Mouse (Mus musculus) liver, adult 2 months (tissue): ENCODE data around the gene Nck2. TPM values are rescaled to one million over a fixed set of nuclear protein-coding genes. Genes with fewer than 3 reads are reported as not detected.

Source experiments
- DNase-seq: peaks from one replicate; pipeline ENCODE4 v3.0.0-alpha.2; 2011; ENCODE audit warnings: low read depth, low spot score; ENCODE audit errors: extremely low read depth
- H3K27ac ChIP-seq: fragments of 200-500 bp; replicated peaks from 2 replicates; pipeline ENCODE4 v1.5.1; 2012; ENCODE audit warnings: low read depth, mild to moderate bottlenecking, control low read depth, inconsistent platforms, low read length; ENCODE audit not compliant: insufficient read depth
- H3K27me3 ChIP-seq: fragments of 200-500 bp; 2 replicates; pipeline ENCODE4 v1.6.1; 2012; ENCODE audit warnings: mild to moderate bottlenecking, moderate library complexity, low read length, inconsistent platforms; ENCODE audit not compliant: control insufficient read depth, insufficient read depth
- H3K36me3 ChIP-seq: fragments of 200-500 bp; 2 replicates; pipeline ENCODE4 v1.6.1; 2012; ENCODE audit warnings: low read length, inconsistent platforms; ENCODE audit not compliant: control insufficient read depth, insufficient read depth
- H3K4me1 ChIP-seq: fragments of 200-500 bp; 2 replicates; pipeline ENCODE4 v1.6.1; 2011; ENCODE audit warnings: low read length; ENCODE audit not compliant: control insufficient read depth, insufficient read depth
- H3K4me3 ChIP-seq: fragments of 200-500 bp; 2 replicates; pipeline ENCODE4 v1.5.1; 2011; ENCODE audit warnings: low read depth, mild to moderate bottlenecking, control low read depth, low read length, moderate library complexity; ENCODE audit not compliant: insufficient read depth
- H3K79me2 ChIP-seq: fragments of 200-500 bp; 2 replicates; pipeline ENCODE4 v1.6.1; 2012; ENCODE audit warnings: inconsistent platforms, mild to moderate bottlenecking, low read length, moderate library complexity; ENCODE audit not compliant: control insufficient read depth, insufficient read depth
- H3K9ac ChIP-seq: fragments of 200-500 bp; 2 replicates; pipeline ENCODE4 v1.6.1; 2012; ENCODE audit warnings: low read depth, mild to moderate bottlenecking, control low read depth, inconsistent platforms, low read length
- CTCF ChIP-seq: fragments of 200-500 bp; IDR thresholded peaks from 2 replicates; pipeline ENCODE4 v1.5.1; 2011; ENCODE audit warnings: low read depth, low read length, control low read depth
- POLR2A ChIP-seq: fragments of 200-500 bp; IDR thresholded peaks from 2 replicates; pipeline ENCODE4 v1.6.1; 2011; ENCODE audit warnings: low read length, control low read depth; ENCODE audit not compliant: insufficient read depth; ENCODE audit errors: extremely low read depth
- WGBS: fragments of 180-500 bp; shearing (Covaris S2); methylation state at CpG from one replicate; pipeline ENCODE4 v1.1.7; 2018; 5-methylcytosine and 5-hydroxymethylcytosine counted together
- polyA plus RNA-seq: library from polyadenylated mRNA; depleted of rRNA; stranded (reverse); fragments of >200 nt; gene quantifications from 2 replicates; pipeline ENCODE4 v1.2.3, GENCODE M21; 2012
- total RNA-seq: library from RNA; depleted of rRNA; stranded (reverse); fragments of >200 nt; gene quantifications from 2 replicates; pipeline ENCODE4 v1.2.3, GENCODE M21; 2014

Gene Nck2
- total and polyA plus RNA-seq, 2 experiments = 2.5 to 3.0 TPM

DNA sequence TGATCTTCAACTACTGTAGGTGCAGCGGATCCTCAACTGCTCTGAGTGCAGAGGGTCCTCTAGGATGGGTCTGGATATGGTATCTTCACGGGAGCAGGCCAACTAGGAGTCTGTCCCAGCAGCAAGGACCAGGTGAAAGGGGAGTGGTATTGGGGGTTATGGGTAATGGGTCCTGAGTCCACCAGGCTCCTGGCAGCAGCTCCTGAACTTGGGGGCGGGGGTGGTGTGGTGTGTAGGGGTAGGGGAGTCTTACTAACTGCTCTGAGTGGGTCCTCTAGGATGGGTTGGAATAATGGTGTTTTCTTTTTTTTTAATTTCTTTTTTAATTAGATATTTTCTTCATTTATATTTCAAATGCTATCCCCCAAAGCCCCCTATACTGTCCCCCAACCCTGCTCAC lies 73.0 kb downstream of the Nck2 start:
- TF ChIP-seq CTCF = no peak
- no peak for TF ChIP-seq POLR2A
- peaks cover 3% of the 10 kb centered on the region; the same call in 1 of the 2 replicates for H3K4me1 ChIP-seq
- 93% methylated on average over 3 of the region's 3 CpGs for WGBS
- H3K27me3 ChIP-seq = no peaks in the 10 kb centered on the region
- H3K4me3 ChIP-seq = no peak overlapping the region
- H3K79me2 ChIP-seq = no peaks in the 10 kb centered on the region
- H3K36me3 ChIP-seq = no peaks in the 10 kb centered on the region
- no peak overlapping the region for H3K9ac ChIP-seq
- DNase-seq = no peak
- no peak overlapping the region for H3K27ac ChIP-seq

DNA sequence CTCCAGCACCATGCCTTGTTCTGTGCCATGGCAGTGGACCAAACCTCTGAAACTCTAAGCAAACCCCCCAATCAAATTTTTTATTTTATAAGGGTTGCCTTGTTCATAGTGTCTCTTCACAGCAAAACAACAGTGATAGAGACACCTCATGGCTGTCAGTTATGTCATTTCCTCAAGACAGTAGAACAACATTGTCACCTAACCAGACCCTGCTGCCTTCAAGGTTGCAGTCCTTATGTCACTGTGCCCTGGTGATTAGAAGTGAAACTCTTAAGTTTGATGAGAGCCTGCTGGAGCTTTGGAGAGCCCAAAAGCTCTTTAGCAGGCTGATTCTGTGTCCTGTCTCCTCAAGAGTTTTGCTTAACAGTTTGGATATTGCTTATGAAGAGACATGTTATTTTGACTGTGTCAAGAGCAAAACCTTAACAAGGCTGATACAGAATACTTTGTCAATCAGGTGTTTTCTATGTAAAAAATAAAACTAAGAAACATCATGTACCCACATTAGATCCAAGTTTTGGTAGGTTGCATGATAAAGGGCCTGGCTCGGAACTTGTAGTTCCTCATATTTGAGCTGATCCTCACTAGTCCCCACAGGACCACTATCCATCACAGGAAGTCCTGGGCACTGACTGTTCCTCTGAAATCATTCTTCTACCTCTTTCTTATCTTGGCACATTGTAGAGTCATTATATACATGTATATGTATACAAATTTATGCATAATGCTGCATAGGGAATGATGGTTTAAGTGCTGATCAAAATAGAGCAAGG lies 76.0 kb downstream of the Nck2 start:
- no peak overlapping the region for H3K4me3 ChIP-seq
- peaks cover 3% of the 10 kb centered on the region; the same call in 1 of the 2 replicates for H3K4me1 ChIP-seq
- no peak for DNase-seq
- no peaks in the 10 kb centered on the region for H3K79me2 ChIP-seq
- 89% methylated on average over 1 of the region's 1 CpGs for WGBS
- no peaks in the 10 kb centered on the region for H3K36me3 ChIP-seq
- H3K9ac ChIP-seq = no peak overlapping the region
- H3K27ac ChIP-seq = no peak overlapping the region
- H3K27me3 ChIP-seq = no peaks in the 10 kb centered on the region
- TF ChIP-seq CTCF (no peak), POLR2A (no peak)

DNA sequence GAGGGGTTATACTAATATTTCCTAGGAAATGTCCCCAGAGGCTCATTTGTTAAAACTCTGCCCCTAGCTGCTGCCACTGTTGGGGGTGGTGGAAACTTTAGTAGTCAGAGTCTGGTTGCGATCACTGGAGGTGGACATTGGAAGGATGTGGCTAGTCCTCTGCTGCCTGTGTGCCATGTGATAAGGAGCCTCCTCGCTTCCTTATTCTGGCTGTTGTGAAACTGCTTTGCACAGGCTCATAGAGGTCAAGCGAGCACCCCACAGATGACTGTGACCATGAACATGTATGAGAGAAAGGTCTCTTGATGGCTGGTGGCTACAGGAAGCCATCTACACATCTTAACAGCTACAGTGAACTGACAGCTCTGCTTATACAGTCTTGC lies 76.6 kb downstream of the Nck2 start:
- H3K79me2 ChIP-seq = no peaks in the 10 kb centered on the region
- no peak overlapping the region for H3K9ac ChIP-seq
- TF ChIP-seq CTCF (no peak), POLR2A (no peak)
- no peak for DNase-seq
- no peak overlapping the region for H3K4me3 ChIP-seq
- peaks cover 3% of the 10 kb centered on the region; the same call in 1 of the 2 replicates for H3K4me1 ChIP-seq
- 69% methylated on average over 3 of the region's 3 CpGs for WGBS
- H3K27ac ChIP-seq = no peak overlapping the region
- no peaks in the 10 kb centered on the region for H3K36me3 ChIP-seq
- H3K27me3 ChIP-seq = no peaks in the 10 kb centered on the region

DNA sequence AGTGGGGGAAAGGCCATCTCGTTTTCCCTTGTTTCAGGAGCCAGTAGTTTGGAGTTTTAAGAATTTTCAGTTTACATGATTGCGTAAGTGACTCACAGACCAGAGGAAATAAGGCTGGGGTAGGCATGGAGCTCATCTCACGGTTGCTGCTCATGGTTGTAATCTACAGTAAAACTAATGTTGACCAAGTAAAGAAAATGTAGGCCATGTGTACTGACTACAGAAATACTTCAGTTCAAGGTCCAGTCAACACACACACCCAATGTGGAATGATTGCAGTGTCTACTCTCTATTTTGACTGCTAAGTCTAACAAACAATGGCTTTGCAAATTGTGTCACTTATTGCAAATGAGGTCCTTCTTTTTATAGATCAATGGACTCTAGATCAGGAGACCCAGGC lies 77.1 kb downstream of the Nck2 start:
- Histone ChIP-seq H3K27ac (no peak overlapping the region), H3K9ac (no peak overlapping the region), H3K4me1 (peaks cover 3% of the 10 kb centered on the region; the same call in 1 of the 2 replicates), H3K27me3 (no peaks in the 10 kb centered on the region), H3K36me3 (no peaks in the 10 kb centered on the region), H3K79me2 (no peaks in the 10 kb centered on the region), H3K4me3 (no peak overlapping the region)
- DNase-seq = peak; percentile 49
- TF ChIP-seq POLR2A (no peak), CTCF (no peak)
- WGBS = 28% methylated on average over 3 of the region's 3 CpGs

DNA sequence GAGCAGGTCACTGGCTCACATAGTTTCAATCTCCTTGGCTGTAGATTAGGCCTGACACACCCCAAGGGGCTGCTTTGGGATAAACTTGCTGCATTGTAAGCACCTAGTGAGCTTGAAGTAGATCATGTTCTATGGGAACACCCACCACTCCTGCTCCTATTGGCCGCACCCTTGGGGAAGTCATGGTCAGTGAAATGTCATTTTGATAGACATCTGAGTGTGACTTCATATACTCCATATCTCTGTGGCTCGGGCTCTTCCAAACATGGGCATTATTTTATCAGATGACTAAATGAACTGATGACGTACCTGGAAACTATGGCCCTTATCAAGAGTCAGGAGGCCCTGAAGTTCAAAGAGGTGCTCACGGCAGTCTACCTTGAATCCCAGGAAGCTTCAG lies 77.6 kb downstream of the Nck2 start:
- Histone ChIP-seq H3K36me3 (no peaks in the 10 kb centered on the region), H3K9ac (no peak overlapping the region), H3K4me3 (no peak overlapping the region), H3K27ac (no peak overlapping the region), H3K4me1 (peaks cover 3% of the 10 kb centered on the region; the same call in 1 of the 2 replicates), H3K79me2 (no peaks in the 10 kb centered on the region), H3K27me3 (no peaks in the 10 kb centered on the region)
- DNase-seq = no peak
- 94% methylated on average over 4 of the region's 4 CpGs for WGBS
- TF ChIP-seq POLR2A = no peak
- TF ChIP-seq CTCF = no peak

DNA sequence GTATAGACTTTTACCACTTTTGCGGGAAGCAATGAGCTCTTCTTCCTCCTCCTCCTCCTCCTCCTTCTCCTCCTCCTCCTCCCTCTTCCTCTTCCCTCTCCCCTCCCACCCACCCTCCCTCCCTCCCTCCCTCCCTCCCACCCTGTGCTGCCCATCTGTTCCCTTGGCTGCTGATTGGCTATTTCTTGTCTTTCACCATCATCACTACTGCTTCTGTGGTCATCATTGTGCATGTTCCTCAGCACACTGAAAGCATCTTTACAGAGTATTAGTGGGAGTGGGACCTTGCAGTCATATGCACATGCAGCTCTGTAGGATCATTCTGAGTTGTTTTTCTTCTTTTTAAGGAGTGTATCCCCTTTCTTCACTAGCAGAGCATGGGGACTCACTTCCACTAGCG lies 78.6 kb downstream of the Nck2 start:
- 93% methylated on average over 2 of the region's 2 CpGs for WGBS

More for the DNA sequence above, 78.6 kb downstream of the Nck2 start:
- Histone ChIP-seq H3K27ac (no peak overlapping the region), H3K9ac (no peak overlapping the region), H3K4me1 (peaks cover 3% of the 10 kb centered on the region; the same call in 1 of the 2 replicates), H3K36me3 (no peaks in the 10 kb centered on the region), H3K4me3 (no peak overlapping the region), H3K27me3 (no peaks in the 10 kb centered on the region), H3K79me2 (no peaks in the 10 kb centered on the region)
- no peak for DNase-seq
- no peak for TF ChIP-seq CTCF
